Mouse (Mus musculus) urinary bladder, postnatal 10 days (tissue): Measurements from ENCODE around the gene Smyd3.
"Not testable (repeated sequence)": the region's sequence is repeated elsewhere in the genome, so short reads cannot be mapped to it uniquely, and the experiment has no call there.

Experiments used
- DNase-seq: peaks from one replicate; pipeline ENCODE4 v3.0.0; 2022; ENCODE audit warnings: low spot score

Smyd3 gene

DNA sequence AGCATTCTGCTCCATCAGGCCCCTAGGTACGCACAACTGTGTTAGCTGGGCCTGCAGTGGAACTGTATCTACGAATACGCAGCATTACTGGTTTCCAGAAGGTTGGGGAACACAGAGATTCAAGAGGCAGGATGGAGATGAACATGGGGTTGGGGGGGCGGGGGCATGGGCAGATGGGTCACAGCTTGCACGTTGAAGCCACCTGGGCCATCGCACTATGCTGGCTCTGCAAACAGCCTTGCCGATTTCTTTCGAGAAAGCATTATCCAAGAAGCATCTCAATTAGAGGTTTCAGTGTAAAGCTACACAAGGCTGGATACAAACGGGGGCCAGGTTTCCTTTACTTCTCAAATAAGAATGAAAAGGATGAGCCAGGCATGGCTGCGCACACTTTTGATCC is 348.7 kb downstream of the Smyd3 start:
- no peak for DNase-seq

DNA sequence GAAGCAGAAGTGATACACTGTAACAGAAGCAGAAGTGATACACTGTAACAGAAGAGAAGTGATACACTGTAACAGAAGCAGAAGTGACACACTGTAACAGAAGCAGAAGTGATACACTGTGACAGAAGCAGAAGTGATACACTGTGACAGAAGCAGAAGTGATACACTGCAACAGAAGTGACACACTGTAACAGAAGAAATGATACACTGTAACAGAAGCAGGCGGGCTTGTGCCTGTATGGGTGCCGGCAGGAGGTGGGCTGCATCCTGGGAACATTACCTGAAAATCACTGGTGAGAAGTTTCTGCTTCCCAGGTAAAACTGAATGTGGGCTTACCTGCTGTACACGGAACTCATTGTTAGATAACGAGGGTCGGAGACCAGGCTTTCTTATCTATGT is 353.6 kb downstream of the Smyd3 start:
- DNase-seq = not testable (repeated sequence)

GRCm38 (mm10) chr1:179162752-179163151 is 355.1 kb downstream of the Smyd3 start:
- DNase-seq = not testable (repeated sequence)

DNA sequence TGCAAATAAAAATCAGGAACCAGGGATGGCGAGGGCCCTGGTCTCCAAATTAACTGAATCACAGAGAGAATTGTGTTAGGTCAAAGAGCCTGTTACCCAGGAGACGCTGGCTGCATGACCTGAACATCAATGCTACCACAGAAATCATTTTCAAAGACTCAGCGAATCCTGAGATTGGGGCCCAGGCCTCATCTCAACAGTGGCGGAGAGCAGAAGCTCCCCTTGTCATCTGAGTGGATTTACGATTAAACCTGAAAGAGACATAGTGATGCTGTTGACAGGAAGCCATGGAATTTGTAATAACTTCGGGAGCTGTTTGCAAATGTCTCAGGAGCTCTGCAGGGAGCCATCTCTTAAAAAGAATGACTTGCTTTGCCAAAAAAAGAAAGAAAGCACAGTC is 355.9 kb downstream of the Smyd3 start:
- DNase-seq = no peak

- DNase-seq = no peak
Observed at GRCm38 (mm10) chr1:179160697-179161096, 357.1 kb downstream of the Smyd3 start.

DNA sequence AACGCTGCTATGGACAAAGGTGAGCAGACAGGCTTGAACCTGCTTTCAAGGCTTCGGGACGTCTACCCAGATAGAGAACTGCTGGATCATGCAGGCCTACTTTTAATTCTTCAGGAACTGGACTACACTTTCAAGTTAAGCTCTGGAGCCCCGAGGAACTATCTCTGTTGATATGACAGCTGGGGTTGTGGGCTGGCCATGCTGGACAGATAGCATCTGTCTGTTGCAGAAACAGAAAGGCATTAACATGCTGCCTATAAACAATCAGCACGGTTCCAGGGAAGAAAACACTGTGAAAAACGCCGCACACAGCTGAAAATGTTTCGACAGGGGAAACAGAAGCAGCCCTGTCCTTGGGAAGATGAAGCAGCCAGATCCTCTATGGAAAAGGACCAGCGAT is 365.5 kb downstream of the Smyd3 start:
- no peak for DNase-seq

DNA sequence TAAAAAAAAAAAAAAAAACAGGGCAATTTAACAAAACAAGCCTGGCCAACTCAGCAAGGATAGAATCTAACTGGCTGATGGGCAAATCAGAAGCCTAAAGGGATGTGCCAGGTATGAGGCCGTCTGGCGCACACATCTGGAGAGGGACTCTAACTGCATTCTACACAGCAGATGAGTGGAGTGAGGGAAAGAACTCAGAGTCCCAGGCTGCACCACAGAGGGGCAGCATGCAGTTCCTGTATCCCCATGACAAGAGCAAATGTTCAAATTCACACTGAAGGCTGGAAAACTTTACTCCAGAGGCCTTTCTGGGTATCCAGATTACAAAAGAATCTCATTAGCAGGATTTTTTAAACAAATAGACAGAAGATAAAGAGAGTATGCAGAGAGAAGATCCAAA is 366.6 kb downstream of the Smyd3 start:
- no peak for DNase-seq

- DNase-seq = no peak
Observed at GRCm38 (mm10) chr1:179149468-179150140, 368.2 kb downstream of the Smyd3 start.

DNA sequence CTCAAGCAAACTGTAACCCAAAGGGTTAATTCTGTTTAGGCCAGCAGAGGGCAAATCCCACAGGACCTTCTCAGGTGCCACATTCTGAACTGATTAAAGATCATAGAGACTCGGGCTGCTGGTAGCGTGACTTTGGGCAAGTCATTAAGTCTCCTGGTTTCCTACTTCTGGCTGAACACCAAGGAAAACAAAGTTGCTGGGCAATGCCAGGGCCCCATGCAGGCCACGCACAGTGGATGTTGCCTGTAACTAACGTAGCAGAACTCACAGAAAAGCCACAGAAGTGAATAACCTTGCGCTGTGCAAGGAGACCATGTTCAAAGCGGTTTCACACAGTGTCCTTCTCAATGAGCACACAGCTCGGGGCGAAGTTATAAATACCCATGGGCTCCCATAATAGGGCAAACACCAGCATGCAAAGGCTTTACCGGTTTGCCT is 371.1 kb downstream of the Smyd3 start:
- no peak for DNase-seq

DNA sequence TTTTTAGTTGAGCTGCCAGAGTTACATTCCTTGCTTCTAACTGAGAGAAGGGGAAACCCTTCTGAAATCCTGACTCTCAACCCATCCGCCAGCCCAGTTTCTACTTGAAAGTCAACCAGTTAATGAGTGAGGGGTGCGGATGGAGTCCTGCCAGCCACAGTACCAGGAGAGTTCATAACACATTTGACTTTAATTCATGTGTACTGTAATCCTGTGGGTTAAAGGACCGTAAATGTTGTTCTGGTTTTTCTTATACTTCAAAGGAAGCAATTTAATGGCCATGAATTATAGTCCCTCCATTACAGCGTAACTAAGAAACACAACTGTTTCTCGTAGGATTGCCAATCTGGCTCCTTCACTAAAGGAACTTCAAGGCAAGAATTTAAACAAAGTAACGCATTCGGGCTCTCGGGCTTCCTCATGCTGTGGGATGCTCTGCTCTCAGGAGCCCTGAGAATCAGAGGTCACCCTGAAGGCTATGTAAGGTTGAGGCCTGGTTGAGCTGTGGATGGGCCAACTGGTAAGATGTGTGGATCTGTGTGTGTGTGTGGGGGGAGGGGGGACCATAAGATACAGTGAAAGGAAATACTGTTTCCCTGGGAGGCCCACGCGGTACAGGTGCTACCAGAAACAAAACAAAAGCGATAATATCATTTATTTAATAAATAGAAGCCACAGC is 374.5 kb downstream of the Smyd3 start:
- DNase-seq = no peak

DNA sequence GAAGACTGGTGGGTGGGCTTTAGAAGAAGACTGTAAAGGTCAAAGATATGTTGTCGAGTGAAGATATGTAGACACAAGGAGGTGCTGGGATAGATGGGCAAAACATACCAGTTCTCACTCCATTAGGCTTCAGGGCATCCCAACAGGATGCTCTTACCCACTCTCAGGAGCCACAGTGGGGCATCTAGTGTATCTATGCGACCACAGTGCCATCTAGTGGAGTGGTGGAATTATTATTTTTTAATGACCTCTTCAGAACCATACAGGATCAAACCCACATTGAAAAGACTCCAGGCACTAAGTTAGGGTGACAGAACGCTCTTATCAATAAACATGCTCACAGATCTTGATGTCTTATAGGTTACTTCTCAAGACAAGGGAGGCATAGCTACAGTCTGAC is 375.7 kb downstream of the Smyd3 start:
- no peak for DNase-seq

DNA sequence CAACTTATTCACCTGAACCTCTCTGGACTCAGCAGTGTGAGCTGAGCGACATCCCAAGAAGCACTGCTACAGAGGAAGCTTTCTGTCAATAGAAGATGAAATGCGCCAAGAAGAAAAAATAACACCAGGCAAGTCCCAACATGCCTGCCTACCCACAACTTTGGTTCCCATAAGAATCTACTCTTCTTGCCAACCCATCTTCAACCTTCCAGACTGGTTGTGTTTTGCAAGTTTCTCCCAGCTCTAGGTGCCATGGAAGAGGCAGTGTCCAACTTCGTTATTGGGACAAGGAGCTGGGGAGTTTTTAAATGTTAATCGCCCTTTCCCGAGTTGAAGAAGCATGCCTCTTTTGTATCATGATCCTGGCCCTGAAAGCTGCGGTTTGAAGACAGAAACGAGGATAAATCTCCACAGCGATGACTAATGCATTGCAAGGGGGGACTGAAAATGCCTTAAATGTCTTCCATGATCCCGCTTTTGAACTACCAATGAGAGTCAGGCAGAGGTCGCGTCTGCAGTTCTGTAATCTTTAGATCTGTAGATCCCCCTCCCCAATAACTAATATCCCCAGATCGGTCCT is 376.7 kb downstream of the Smyd3 start:
- DNase-seq = no peak

DNA sequence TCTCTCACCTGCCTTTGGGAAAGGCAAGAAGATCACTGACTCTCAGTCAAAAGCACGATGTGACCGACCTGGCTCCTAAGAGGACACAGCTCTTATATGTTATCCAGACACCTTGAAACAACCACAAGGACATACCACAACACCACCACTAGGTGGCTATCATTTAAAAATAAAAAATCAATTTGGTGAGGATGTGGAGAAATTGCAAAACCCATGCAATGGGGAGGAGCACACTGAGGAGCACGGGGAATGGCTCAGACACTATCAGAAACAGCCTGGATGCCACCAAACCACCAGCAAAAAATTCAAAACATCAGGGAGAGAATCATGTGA is 380.7 kb downstream of the Smyd3 start:
- DNase-seq = no peak

DNA sequence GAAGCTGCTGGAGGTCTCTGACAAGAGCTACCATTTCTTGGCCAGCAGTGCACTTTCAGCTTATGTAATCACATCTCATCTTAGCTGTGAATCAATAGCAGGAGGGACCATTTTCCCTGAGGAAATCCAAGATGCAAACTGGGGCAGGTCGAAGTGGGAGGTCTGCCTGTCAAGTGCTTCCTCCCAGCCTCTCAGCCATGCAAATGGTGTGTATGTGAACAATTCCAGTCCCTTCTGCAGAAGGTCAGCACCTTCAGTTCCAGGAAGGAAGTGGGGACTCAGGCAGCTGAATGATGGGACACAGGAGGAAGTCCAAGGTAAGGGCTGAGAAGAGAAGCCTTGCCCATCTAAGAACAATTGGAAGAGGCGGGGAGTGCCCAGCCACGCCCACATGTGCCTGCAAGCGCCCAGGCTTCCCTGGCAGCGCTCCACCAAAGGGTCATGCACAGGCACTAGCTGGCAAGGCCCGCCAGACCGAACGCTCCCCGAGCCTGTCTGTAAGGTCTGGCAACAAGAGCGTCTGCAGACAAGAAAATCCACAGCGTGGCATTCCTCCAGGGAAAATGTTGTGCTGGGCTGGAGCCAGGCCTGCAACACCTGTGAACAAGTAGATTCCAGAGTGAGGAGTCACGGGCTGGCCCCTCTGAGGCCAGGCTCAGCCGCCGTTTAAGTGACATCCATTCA is 381.2 kb downstream of the Smyd3 start:
- peak; percentile 14 for DNase-seq

DNA sequence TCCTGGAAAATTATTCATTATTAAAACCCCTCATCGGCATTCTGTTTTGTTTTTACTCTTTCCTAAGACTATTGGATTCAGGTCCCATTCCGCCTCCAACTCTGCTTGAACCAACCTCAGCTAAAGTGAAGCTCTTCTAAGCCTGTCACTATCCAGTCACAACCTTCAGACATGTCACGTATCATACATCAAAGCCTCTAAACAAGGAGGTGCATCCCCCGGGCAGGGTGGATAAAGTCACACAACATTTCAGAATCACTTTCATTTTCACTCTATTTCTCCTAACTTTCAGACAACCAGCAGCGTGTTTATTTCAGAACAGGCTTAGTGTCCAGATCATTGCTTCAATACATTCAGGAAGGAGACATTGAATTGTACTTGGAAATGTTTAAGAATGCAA is 387.8 kb downstream of the Smyd3 start:
- DNase-seq = no peak

DNA sequence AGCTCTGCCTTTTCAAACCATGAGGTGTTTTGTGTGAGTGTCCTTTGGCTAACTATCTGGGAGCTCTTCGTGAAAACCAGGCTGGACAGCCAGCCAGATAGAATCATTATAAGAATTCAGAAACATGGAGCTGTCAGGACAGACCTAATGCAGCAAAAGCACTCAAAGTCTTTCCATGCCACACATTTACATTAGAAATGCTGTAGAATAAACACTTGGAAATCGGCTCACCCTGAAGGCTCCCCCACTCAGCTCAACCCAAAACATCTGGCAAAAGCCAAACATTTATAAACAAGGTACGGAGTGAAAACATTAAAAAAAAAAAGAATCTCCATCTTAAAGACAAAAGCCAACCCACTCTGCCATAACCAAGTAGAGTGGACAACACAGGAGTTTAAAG is 391.6 kb downstream of the Smyd3 start:
- no peak for DNase-seq

- DNase-seq = no peak
Observed at GRCm38 (mm10) chr1:179122476-179123229, 395.2 kb downstream of the Smyd3 start.

GRCm38 (mm10) chr1:179120217-179120966 is 397.4 kb downstream of the Smyd3 start:
- DNase-seq = no peak

DNA sequence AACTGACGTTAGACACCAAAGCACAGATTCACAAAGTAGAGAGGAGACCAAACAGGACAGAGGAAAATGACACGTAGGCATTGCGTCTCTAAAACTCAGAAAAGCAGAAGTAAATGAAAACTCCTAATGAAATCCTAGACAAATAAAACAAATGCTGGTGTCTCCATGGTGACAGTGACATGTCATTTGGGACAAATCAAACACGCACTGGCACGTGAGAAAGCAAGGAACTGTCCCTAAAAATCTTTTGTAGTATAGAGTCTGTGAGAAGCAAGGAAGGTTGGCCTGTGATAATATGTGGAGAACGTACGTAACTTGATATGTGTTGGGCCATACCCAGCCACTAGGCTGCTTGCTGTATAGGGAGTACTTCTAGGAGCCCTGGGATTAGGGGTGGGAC is 399.2 kb downstream of the Smyd3 start:
- DNase-seq = no peak

DNA sequence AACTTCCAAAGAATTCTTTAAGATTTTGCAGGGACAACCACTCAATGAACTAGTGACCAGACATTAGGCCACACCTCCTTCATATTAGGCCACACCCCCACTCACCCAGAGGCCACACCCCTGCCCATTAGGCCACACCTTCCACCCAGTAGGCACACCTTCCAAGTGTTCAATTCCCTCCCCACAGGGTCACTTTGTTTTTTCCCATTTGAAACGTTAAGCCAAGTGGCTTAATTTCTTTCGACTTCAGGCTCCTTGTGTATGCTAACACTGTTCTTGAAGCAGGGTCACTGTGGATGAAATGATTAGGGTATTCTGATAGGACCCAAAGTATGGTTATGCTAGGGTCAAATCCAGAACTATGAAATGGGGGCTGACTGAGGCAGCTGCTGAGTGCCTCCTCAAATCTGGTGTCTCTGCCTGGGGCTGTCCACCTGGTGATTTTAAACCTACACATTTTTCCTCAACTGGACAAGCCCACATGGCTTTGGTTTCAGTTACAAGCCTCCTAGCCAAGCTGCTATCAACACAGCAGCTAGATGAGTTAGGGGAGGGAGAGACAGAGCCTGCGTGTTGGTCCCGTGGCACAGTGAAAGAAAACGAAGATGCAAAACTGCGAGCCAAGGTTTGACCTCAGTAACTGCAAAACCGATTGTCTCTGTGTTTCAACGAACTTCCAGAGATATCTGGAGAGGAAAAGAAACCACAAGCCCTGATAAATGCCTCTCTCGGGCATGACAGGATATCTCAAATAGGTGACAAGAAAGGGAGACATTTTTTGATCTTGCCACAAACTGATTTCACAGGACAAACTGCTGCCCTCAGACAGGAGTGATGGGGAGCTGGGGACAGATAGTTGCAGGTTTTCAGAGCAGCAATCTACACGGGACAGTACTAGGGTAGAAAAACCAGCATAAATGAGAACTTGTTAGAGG is 400.8 kb downstream of the Smyd3 start:
- DNase-seq = no peak
